Mouse (Mus musculus): ENCODE results near the gene Psma5.
"Not testable (repeated sequence)": the region's sequence is repeated elsewhere in the genome, so short reads cannot be mapped to it uniquely, and the experiment has no call there.

Gene Psma5

GRCm38 (mm10) chr3:108256719-108257637 lies at the start of gene Psma5:
Psma5 (plus strand) TSS chr3:108256926.
- peak; percentile 81 for DNase-seq (ENCODE audit: low spot score)

- no peak for DNase-seq (ENCODE audit: low spot score)
Measured at GRCm38 (mm10) chr3:108209001-108209400, 47.7 kb upstream of the Psma5 start.

GRCm38 (mm10) chr3:108209536-108209935 lies 47.2 kb upstream of the Psma5 start:
- DNase-seq (ENCODE audit: low spot score), result no peak

GRCm38 (mm10) chr3:108209946-108210770 lies 46.6 kb upstream of the Psma5 start:
- peak; percentile 75 for DNase-seq (ENCODE audit: low spot score)

GRCm38 (mm10) chr3:108210771-108211139 lies 46.0 kb upstream of the Psma5 start, which contains the start of gene Atxn7l2:
Atxn7l2 (minus strand) TSS chr3:108210934.
- DNase-seq (ENCODE audit: low spot score), result no peak

GRCm38 (mm10) chr3:108211845-108212244 lies 44.9 kb upstream of the Psma5 start:
- DNase-seq (ENCODE audit: low spot score), result no peak

- DNase-seq (ENCODE audit: low spot score), result no peak
Measured at GRCm38 (mm10) chr3:108212406-108212805, 44.3 kb upstream of the Psma5 start.

GRCm38 (mm10) chr3:108214734-108215133 lies 42.0 kb upstream of the Psma5 start:
- no peak for DNase-seq (ENCODE audit: low spot score)

GRCm38 (mm10) chr3:108220661-108221060 lies 36.1 kb upstream of the Psma5 start:
- DNase-seq (ENCODE audit: low spot score), result no peak

- no peak for DNase-seq (ENCODE audit: low spot score)
Measured at GRCm38 (mm10) chr3:108225711-108226557, 30.8 kb upstream of the Psma5 start.

- DNase-seq (ENCODE audit: low spot score), result no peak
Measured at GRCm38 (mm10) chr3:108226558-108227350, 30.0 kb upstream of the Psma5 start, which contains the start of gene Sypl2. Sypl2 (minus strand) TSS chr3:108226648.

- DNase-seq (ENCODE audit: low spot score), result no peak
Measured at GRCm38 (mm10) chr3:108227521-108227920, 29.2 kb upstream of the Psma5 start.

- no peak for DNase-seq (ENCODE audit: low spot score)
Measured at GRCm38 (mm10) chr3:108231646-108232045, 25.1 kb upstream of the Psma5 start.

- not testable (repeated sequence) for DNase-seq (ENCODE audit: low spot score)
Measured at GRCm38 (mm10) chr3:108237474-108238102, 19.1 kb upstream of the Psma5 start.

- DNase-seq (ENCODE audit: low spot score), result no peak
Measured at GRCm38 (mm10) chr3:108241243-108241839, 15.4 kb upstream of the Psma5 start.

- no peak for DNase-seq (ENCODE audit: low spot score)
Measured at GRCm38 (mm10) chr3:108246857-108247256, 9.9 kb upstream of the Psma5 start.

- no peak for DNase-seq (ENCODE audit: low spot score)
Measured at GRCm38 (mm10) chr3:108257831-108258500, 1.2 kb downstream of the Psma5 start.

- DNase-seq (ENCODE audit: low spot score), result no peak
Measured at GRCm38 (mm10) chr3:108259319-108259718, 2.6 kb downstream of the Psma5 start.

- DNase-seq (ENCODE audit: low spot score), result not testable (repeated sequence)
Measured at GRCm38 (mm10) chr3:108279495-108279894, 22.8 kb downstream of the Psma5 start.
